Mouse (Mus musculus) layer of hippocampus, adult 9-10 months (tissue): Measurements from ENCODE around the gene Cit.

Experiments used
- DNase-seq: peaks from one replicate; pipeline ENCODE4 v3.0.0; 2022; ENCODE audit warnings: low spot score

Gene Cit

DNA sequence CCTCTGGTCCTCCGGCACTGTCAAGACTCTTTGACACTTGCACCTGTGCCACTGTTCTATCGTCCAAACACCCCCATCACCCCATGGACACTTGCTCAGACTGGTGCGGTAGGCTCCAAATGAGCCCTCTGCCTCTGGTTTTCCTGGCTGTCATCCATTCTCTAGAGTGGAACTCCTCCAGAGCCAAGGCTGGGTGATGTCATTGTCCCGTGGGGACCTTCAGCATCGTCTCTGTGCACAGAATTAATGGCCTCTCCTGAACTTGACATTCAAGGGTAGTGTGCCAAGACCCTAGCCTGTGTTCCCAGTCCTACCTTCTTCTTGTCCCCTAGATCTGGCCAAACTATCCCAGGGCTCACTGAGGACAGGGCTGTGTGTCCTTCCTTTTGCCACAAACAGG is 70.4 kb downstream of the Cit start:
- no peak for DNase-seq

- DNase-seq: no peak
Observed at GRCm38 (mm10) chr5:115917960-115918359, 72.9 kb downstream of the Cit start.

DNA sequence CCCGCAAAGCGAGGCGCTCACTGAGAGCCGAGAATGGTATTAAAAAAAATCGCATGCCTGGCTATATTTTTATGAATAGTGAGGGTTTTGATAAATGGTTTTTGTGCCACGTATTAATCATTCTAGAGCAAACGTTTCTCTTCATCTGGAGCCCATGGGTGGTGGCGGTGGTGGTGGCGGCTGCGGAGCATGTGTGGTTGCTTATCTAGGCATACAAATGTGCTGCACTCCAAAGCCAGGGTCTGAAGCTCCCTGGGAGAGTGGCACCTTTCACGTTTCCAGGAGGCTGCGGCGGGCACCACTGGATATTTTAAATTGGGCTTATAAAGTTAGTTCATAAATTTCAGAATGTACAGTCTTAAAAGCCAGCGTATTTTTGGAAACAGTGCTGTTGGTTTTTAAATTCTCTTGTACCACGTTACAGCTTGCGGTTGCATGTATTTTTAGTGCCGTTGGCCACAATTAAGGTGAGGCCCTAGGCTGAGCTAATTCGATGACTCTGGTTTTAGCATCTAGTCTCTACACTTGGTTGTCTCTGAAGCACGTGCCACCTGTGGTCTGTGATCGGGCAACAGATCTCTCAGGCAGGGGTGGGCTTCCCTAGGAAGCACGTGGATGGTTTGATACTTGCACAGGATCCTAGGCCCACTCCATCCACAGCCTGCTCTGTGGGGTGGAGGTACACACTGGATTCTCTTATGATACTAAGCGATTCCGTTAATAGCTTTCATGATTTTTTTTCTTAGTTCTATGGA is 73.7 kb downstream of the Cit start:
- no peak for DNase-seq

- DNase-seq: no peak
Observed at GRCm38 (mm10) chr5:115921990-115922389, 76.9 kb downstream of the Cit start.

DNA sequence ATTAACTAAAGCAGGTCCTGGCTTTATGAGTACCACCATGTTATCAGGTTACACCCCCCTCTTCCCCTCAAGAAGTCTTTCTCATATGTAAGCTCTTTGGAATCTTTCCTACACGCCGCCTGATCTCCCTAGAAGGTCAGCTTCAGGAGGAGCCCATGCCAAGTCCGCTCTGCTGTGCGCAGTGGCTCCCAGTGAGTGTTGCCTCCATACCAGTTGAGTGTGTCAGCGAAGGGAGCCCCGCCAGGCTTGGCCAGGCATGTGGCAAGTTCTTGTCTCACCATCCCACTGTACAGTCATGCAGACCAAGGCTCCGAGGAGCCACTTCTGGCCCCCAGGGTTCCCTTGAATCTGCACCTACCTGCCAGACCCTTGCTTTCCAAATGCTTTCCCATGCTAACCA is 79.9 kb downstream of the Cit start:
- DNase-seq: no peak

DNA sequence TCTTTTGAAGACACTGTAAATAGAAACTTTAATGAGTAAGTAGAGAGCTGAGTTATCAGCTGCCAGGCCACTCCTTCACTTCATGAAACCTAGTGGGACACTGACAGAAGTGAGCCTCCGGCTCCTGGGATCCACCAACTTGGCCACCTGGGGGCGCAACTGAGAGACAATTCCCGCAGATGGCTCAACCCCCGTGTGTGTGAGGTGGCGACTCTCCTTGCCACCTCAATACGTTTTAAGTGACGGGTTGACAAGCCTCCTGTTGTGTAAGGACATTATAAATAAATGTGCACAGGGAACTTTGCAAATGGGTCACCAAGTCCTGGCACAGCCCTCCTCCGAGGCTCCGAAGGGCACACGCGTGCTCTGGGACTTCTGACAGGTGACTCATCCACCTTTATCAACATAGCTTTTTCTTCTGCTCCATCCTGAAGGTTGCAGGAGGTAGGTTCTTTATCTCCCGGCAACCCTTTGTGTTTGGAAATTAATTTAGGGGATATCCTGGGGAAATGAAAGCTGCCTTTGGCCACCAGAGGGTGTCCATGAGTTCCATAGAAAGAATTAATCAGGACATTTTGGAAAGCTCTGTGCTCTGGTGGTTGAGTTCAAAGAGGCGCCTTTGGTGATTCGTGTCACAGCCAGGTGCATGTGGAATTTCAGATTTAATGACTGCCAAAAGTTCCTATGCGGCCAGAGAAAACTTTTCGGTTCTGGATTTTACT is 83.9 kb downstream of the Cit start:
- no peak for DNase-seq

GRCm38 (mm10) chr5:115932325-115932724 is 87.2 kb downstream of the Cit start:
- no peak for DNase-seq

- no peak for DNase-seq
Observed at GRCm38 (mm10) chr5:115936851-115937250, 91.8 kb downstream of the Cit start.

- DNase-seq: no peak
Observed at GRCm38 (mm10) chr5:115937566-115937965, 92.5 kb downstream of the Cit start.

DNA sequence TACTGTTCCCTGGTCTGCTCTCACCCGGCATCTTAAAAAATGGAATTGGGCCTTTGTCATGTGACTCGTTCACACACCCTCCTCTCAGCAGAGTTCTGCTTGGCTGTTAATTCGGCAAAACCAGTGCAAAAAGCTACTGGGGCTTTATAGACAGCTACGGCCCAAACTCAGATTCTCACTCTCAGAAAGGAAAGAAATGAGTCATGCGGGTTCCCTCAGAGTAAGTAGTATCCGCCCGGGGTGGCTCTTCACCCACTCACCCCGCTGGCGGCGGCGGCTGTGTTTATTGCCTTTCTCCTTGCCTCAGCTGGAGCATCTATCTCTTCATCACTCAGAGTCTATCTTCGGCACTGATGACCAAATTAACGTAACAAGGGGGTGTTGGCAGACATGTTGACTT is 93.9 kb downstream of the Cit start:
- no peak for DNase-seq

GRCm38 (mm10) chr5:115942389-115942788 is 97.3 kb downstream of the Cit start:
- DNase-seq: no peak

DNA sequence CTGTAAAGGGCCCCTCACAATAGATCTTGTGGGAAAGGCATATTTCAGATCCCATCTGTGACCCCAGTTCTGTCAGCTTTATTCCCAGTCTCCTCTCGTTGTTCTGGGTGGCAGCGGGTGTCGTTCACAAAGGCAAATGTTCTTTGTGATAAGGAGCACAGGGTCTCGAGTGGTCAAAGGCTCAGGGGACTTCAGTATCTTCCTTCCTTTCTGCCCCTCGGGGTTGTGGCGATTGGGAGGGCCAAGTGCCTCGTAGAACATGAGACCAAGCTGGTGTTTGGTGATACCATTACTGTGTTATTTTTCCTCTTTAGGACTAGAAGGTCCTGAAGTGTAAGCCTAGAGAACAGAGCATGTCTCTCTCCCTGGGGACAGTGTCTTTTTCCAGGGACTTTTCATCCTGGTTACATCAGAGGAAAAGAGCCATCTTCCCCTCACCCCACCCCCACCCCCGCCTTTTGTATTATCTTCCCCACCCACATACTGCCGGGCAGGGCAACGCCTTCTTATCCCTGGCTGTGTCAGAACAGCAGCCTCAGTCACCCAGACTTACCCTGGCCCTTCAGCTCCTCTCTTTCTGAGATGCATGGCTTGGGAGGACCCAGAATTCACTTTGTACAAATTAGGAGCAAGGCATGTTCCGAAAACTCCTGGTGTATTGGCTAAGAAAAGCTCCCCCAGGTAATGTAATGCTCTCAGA is 99.9 kb downstream of the Cit start:
- DNase-seq: no peak

DNA sequence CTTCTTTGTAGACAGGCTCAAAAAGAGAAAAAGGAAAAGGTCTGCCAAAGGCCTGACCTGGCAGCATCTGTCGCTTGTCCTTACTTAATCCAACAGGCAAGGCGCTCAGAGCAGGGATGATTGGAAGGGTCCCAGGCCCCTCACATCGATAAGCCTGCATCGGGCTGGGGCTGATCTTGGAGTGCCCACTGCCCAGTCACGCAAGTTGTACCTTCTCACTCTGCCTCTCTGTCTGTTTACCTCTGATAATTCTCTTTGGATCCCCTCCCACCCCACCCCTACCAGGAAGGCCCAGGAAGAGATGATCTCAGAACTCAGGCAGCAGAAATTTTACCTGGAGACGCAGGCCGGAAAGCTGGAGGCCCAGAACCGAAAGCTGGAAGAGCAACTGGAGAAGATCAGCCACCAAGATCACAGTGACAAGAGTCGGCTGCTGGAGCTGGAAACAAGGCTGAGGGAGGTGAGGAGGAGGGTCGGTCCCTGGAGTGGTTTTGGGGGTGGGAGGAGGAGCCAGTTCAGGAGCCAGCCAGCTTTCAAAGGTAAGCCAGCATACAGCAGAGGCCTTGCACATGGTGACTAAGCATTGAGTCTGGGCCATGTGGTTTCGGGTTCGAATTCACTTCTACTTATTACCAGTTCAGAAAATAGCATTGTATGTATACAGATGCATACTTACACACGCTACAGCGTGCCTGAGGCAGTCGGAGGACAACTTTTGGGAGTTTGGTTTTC is 102.7 kb downstream of the Cit start:
- DNase-seq: no peak

GRCm38 (mm10) chr5:115950936-115951335 is 105.9 kb downstream of the Cit start:
- no peak for DNase-seq

GRCm38 (mm10) chr5:115953173-115953572 is 108.1 kb downstream of the Cit start:
- DNase-seq: no peak

- DNase-seq: no peak
Observed at GRCm38 (mm10) chr5:115954084-115954483, 109.0 kb downstream of the Cit start.

- no peak for DNase-seq
Observed at GRCm38 (mm10) chr5:115954549-115954948, 109.5 kb downstream of the Cit start.

GRCm38 (mm10) chr5:115955131-115955530 is 110.1 kb downstream of the Cit start:
- no peak for DNase-seq

- no peak for DNase-seq
Observed at GRCm38 (mm10) chr5:115956048-115956447, 111.0 kb downstream of the Cit start.

GRCm38 (mm10) chr5:115957177-115957576 is 112.1 kb downstream of the Cit start:
- no peak for DNase-seq

- DNase-seq: no peak
Observed at GRCm38 (mm10) chr5:115958344-115958743, 113.3 kb downstream of the Cit start.

GRCm38 (mm10) chr5:115958814-115959213 is 113.7 kb downstream of the Cit start:
- no peak for DNase-seq
